Mouse (Mus musculus): ENCODE results near the gene Htra1. TPM values are rescaled to one million over a fixed set of nuclear protein-coding genes. Genes with fewer than 3 reads are reported as not detected.

The Htra1 gene
- polyA plus RNA-seq, 1 experiment: 98.2 TPM

DNA sequence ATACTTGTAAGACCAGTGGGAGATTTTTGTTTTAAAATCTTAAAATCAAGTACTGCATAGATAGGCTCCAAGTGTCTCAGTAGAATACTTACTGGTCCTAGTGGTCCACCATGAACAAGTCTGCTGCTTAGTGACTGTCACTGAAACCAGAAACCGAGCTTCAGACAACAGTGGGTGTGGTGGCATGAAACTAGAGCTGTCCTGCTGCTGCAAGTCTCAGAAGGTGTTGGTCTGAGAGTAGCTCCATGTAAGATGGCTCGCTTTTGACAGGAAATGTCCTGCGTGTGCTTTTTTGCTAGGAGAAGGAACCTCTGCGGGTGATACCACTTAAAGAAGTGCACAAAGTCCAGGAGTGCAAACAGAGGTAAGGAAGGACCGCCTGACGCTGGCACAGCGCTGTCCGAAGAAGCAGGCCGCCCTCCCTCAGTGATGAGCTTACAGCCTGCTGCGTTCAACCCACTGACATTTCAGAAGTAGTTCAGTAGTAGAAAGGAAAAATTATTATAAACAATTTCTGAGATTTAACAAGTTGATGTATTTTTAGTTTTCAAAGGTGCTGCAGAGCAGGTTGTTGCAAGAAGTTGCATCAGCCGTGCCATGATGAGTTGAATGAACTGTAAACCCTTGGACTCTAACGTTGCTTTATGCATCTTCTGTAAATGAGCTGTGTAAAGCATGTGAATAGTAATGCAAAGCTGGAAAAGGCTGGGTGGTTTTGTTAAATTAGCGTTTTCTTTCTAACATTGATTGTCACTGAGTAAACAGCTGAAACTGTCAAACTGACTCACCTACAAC, 31.1 kb upstream of the Htra1 start:
- H3K36me3 ChIP-seq (ENCODE audit: control insufficient read depth, insufficient read depth, low read length): peaks cover 5% of the 10 kb centered on the region
- H3K27ac ChIP-seq (ENCODE audit: insufficient read depth, low read depth, low read length): no peak overlapping the region

GRCm38 (mm10) chr7:130910841-130911240, 25.1 kb upstream of the Htra1 start:
- H3K4me1 ChIP-seq (ENCODE audit: control insufficient read depth, insufficient read depth, low read length): no peaks in the 10 kb centered on the region
- H3K36me3 ChIP-seq (ENCODE audit: control insufficient read depth, insufficient read depth, low read length): peaks cover 4% of the 10 kb centered on the region; the same call in 1 of the 2 replicates
- 88% methylated on average over 14 of the region's 14 CpGs for WGBS
- TF ChIP-seq POLR2A (IDR thresholded peaks at IDR 0.05; ENCODE audit: low read depth, low read length) (no peak), CTCF (conservative IDR thresholded peaks at IDR 0.05; ENCODE audit: insufficient read depth, insufficient read length, low read depth, low read length) (no peak)
- H3K4me3 ChIP-seq (ENCODE audit: insufficient read depth, low read depth, low read length): no peak overlapping the region
- DNase-seq: no peak
- no peaks in the 10 kb centered on the region for H3K27me3 ChIP-seq (replicated peaks; ENCODE audit: control insufficient read depth, insufficient read depth, low read length)
- H3K27ac ChIP-seq (ENCODE audit: insufficient read depth, low read depth, low read length): no peak overlapping the region

More for the DNA sequence above, 31.1 kb upstream of the Htra1 start:
- Histone ChIP-seq H3K4me3 (ENCODE audit: insufficient read depth, low read depth, low read length) (no peak overlapping the region), H3K4me1 (ENCODE audit: control insufficient read depth, insufficient read depth, low read length) (peaks cover 2% of the 10 kb centered on the region; the same call in 1 of the 2 replicates), H3K27me3 (replicated peaks; ENCODE audit: control insufficient read depth, insufficient read depth, low read length) (no peaks in the 10 kb centered on the region)
- WGBS: 68% methylated on average over 13 of the region's 13 CpGs
- TF ChIP-seq POLR2A (IDR thresholded peaks at IDR 0.05; ENCODE audit: low read depth, low read length) (no peak), CTCF (conservative IDR thresholded peaks at IDR 0.05; ENCODE audit: insufficient read depth, insufficient read length, low read depth, low read length) (no peak)
- DNase-seq: no peak

GRCm38 (mm10) chr7:130914693-130915363, 21.1 kb upstream of the Htra1 start:
- Histone ChIP-seq H3K27me3 (replicated peaks; ENCODE audit: control insufficient read depth, insufficient read depth, low read length) (no peaks in the 10 kb centered on the region), H3K36me3 (ENCODE audit: control insufficient read depth, insufficient read depth, low read length) (peaks cover 3% of the 10 kb centered on the region; the same call in 1 of the 2 replicates), H3K27ac (ENCODE audit: insufficient read depth, low read depth, low read length) (no peak overlapping the region), H3K4me3 (ENCODE audit: insufficient read depth, low read depth, low read length) (no peak overlapping the region), H3K4me1 (ENCODE audit: control insufficient read depth, insufficient read depth, low read length) (no peaks in the 10 kb centered on the region)
- DNase-seq: peak; percentile 70
- TF ChIP-seq CTCF (conservative IDR thresholded peaks at IDR 0.05; ENCODE audit: insufficient read depth, insufficient read length, low read depth, low read length) (peak; percentile 39), POLR2A (IDR thresholded peaks at IDR 0.05; ENCODE audit: low read depth, low read length) (no peak)
- 32% methylated on average over 5 of the region's 5 CpGs for WGBS

GRCm38 (mm10) chr7:130918260-130918659, 17.7 kb upstream of the Htra1 start:
- Histone ChIP-seq H3K36me3 (ENCODE audit: control insufficient read depth, insufficient read depth, low read length) (no peaks in the 10 kb centered on the region), H3K4me1 (ENCODE audit: control insufficient read depth, insufficient read depth, low read length) (no peaks in the 10 kb centered on the region), H3K27ac (ENCODE audit: insufficient read depth, low read depth, low read length) (no peak overlapping the region), H3K4me3 (ENCODE audit: insufficient read depth, low read depth, low read length) (no peak overlapping the region), H3K27me3 (replicated peaks; ENCODE audit: control insufficient read depth, insufficient read depth, low read length) (no peaks in the 10 kb centered on the region)
- WGBS: 71% methylated on average over 2 of the region's 2 CpGs
- TF ChIP-seq POLR2A (IDR thresholded peaks at IDR 0.05; ENCODE audit: low read depth, low read length) (no peak), CTCF (conservative IDR thresholded peaks at IDR 0.05; ENCODE audit: insufficient read depth, insufficient read length, low read depth, low read length) (no peak)
- no peak for DNase-seq

GRCm38 (mm10) chr7:130922981-130923731, 12.8 kb upstream of the Htra1 start:
- TF ChIP-seq CTCF (conservative IDR thresholded peaks at IDR 0.05; ENCODE audit: insufficient read depth, insufficient read length, low read depth, low read length) (no peak), POLR2A (IDR thresholded peaks at IDR 0.05; ENCODE audit: low read depth, low read length) (no peak)
- H3K4me1 ChIP-seq (ENCODE audit: control insufficient read depth, insufficient read depth, low read length): no peaks in the 10 kb centered on the region
- H3K4me3 ChIP-seq (ENCODE audit: insufficient read depth, low read depth, low read length): no peak overlapping the region
- DNase-seq: no peak
- 66% methylated on average over 13 of the region's 13 CpGs for WGBS
- H3K36me3 ChIP-seq (ENCODE audit: control insufficient read depth, insufficient read depth, low read length): no peaks in the 10 kb centered on the region
- H3K27ac ChIP-seq (ENCODE audit: insufficient read depth, low read depth, low read length): no peak overlapping the region
- H3K27me3 ChIP-seq (replicated peaks; ENCODE audit: control insufficient read depth, insufficient read depth, low read length): no peaks in the 10 kb centered on the region

DNA sequence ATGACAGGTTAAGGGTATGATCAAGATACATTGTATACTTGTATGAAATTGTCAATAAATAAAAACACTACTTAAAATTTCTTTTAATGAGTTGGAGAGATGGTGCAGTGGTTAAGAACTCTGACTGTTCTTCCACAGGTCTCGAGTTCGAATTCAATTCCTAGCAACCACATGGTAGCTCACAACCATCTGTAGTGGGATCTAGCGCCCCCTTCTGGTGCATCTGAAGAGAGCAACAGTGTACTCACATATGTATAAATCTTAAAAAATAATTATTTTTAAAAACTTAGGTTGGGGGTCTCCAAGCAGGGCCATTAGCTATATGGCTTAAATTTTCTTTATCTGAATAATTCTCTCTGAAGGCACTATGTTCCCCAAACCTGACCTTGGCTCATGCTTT, 5.5 kb upstream of the Htra1 start:
- Histone ChIP-seq H3K4me3 (ENCODE audit: insufficient read depth, low read depth, low read length) (no peak overlapping the region), H3K27me3 (replicated peaks; ENCODE audit: control insufficient read depth, insufficient read depth, low read length) (no peaks in the 10 kb centered on the region), H3K27ac (ENCODE audit: insufficient read depth, low read depth, low read length) (no peak overlapping the region), H3K4me1 (ENCODE audit: control insufficient read depth, insufficient read depth, low read length) (no peaks in the 10 kb centered on the region), H3K36me3 (ENCODE audit: control insufficient read depth, insufficient read depth, low read length) (no peaks in the 10 kb centered on the region)
- no peak for TF ChIP-seq POLR2A (IDR thresholded peaks at IDR 0.05; ENCODE audit: low read depth, low read length)
- no peak for TF ChIP-seq CTCF (conservative IDR thresholded peaks at IDR 0.05; ENCODE audit: insufficient read depth, insufficient read length, low read depth, low read length)
- no peak for DNase-seq
- WGBS: 70% methylated on average over 3 of the region's 3 CpGs
